Mouse (Mus musculus) cerebellum, adult 11 months (tissue): ENCODE data around the gene Mmp2.
"Not testable (repeated sequence)": the region's sequence is repeated elsewhere in the genome, so short reads cannot be mapped to it uniquely, and the experiment has no call there.

Experiments
- DNase-seq: peaks from one replicate; pipeline ENCODE4 v3.0.0; 2022

The Mmp2 gene

DNA sequence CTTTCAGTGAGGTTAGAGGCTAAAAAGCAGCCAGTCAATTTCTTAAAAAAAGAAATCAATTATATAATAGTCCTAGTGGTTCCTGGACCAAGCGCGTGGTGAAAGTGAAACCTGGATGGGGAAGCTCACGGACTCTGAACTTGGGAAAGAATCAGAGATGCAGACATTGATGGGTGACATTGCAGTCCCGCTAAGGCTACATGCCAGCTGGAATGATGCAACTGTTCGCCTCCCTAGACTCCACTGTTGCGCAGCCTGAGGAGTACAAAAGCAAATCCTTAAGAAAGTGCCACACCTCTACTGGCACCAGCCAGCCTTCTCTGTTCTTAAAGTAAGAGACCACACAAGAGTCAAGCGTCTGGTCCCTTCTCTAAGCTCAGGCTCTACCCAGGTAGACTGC lies 12.8 kb downstream of the Mmp2 start:
- DNase-seq = no peak

DNA sequence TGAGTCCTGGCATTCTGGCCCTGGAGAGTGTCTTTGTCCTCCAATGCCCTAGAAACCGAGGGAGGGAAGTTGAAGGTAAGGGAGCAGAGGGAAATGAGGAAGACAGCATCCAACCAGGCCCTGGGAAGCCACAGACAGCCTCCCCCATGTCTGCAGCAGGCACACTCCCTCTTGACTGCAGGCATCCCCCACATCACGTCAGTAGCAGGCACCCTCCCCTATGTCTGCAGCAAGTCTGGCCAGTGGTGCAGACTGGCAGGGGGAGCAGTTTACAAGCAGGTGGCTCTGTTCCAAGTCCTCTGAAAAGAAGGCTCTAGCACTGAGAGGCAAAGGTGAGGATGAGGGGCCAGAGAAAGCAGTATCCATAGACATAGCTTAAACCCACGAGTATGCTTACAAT lies 19.6 kb downstream of the Mmp2 start:
- DNase-seq = no peak

DNA sequence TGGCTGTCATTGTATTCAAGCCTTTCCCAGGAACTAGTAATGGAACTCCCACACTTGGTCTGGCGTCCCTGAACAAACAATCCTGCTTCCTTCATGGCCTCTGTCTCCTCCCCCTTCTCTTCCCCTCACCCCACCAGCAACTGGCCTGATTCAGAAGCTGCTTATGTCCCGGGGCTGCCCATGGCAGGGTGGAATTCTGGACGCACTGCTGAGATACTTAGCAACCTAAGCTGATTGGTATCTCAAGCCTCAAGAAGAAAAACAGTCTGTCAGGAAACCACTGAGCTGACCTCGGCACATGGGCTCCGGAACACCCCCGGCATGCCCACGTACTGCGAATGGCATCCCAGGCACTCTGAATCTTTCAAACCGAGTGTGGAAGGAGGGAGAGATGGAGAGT lies 20.2 kb downstream of the Mmp2 start:
- no peak for DNase-seq

DNA sequence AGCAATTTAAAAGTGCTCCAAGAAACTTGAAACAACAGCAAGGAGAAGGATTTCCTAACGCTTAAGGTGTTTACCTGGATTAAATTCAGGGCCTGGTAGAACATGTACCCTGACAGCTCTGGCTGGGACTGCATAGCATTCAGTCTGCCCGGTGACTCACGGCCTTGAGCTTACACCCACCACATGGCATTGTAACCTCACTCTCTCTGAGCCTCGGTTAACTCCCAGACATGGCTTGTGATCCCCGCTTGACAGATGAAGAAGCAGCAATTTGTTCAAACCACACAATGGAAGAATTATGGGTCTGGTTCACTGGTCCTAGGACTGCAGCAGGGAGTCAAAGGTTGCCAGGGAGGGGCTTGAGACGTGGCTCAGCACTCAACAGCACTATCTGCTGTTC lies 22.2 kb downstream of the Mmp2 start:
- DNase-seq = no peak

DNA sequence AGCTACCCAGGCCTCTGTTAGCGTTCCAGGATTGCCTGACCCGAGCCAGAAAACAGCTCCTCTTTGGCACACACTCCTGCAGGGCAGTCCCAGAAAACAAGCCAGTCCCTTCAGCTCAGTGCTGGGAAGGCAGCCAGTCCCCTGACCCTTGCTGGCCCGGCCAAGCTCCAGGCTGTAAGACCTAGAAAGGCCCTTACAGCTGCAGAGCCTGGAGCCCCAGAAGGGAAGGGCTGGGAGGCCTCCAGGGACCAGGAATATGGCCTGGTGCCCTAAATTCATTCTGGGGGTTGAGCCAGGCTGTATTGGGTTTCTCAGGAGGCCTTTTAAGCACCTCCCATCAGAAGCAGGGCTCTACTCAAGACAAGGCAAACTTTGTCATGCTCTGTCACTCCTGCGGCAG lies 23.1 kb downstream of the Mmp2 start:
- peak; percentile 30 for DNase-seq

DNA sequence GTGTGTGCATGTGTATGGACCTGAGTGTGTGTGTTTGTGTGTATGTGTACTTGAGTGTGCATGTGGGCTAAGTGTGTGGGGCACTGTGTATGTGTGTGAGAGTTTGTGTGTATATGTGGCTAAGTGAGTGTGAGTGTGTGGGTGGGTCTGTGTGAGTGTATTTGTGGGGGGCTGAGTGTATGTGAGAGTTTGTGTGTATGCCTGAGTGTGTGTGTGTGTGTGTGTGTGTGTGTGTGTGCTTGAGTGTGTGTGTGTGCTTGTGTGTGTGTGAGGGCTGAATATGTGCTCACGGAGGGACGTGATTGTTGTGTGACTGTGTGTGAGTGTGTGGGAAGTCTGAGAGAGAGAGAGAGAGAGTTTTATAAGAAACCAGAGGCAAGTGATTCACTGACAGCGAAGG lies 24.3 kb downstream of the Mmp2 start:
- DNase-seq = no peak

DNA sequence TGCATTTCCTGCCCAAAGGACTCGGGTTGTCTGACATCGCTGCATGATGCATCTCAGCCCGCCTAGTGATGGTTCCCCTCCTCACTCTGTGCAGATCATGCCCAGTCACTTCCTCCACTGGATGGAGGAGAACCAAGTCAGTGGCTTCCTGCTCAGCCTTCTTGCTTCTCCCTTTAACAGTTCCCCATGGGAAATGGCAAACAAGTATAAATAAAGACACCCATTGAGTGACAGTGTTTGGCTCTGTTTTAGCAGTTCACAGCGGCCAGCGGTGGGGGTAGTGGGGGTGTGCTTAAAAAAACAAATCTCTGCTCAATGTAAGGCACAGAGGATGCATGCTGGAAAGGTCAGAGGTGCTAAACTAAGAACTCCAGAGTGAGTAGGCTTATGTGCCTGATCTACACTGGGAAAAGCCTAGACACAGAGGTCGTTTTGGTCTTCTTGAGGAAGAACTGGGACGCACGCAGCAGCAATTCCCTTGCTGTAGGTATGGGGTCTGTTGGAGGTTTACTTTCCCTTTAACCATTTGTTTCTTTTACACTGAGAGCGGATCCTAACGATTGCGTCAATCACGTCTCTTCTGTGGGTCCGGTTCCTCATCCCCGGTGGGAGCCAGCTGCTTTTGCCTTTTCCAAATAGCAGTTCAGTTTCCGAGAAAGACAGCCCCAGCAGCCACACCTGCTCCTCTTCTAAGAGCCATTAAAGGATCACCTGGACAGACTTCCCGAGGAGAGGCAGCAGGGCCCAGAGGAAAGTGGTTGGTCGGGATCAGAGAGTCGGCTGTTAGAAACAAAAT lies 26.3 kb downstream of the Mmp2 start:
- DNase-seq = no peak

DNA sequence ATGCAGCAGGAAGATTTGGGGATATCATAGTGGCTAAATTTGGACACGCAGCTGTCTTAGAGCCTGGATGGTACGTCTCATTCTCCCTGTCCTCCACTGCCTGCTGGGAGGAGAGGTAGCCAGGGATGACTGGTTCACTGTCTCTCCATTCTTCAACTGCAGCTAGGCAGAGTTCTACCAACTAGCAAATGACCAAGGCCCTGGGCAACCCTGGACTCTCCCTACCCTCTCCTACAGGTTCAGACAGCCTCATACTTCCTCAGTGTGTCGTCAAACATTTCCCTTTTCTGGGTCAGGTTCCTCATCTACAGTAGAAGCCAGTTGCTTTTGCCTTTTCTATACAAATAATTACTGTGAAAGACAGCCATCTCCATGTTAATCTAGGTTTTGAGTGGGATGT lies 27.6 kb downstream of the Mmp2 start:
- DNase-seq = no peak

DNA sequence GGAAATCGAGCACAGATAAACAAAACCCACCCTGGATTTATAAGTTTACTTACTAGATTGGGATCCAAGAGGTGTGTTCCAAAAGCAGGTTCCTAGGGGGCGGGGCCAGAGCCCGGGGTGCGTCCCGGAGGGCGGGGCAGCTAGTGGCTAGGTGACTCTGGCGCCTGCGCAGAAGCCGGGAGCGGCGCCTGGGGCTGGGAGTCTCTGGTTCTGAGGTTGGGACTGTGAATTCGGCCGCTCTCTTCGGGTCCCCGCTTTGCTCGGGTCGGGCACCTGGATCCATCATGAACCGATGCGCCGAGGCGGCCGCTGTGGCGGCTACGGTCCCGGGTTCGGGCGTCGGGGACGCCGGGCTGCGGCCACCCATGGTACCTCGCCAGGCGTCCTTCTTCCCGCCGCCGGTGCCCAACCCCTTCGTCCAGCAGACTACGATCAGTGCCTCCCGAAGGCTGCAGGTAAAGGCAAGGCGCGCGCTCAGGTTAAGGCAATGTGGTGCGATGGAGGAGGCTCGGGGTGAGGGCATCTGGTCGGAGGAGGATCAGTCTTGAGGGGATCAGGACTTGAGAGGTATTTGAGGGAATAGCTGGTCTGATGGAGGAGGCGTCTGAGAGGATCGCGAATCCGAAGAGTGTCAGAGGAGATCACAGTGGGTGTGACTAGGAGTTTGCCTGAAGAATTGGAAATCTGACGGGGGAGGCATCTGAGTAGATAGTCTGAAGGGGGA lies 28.2 kb downstream of the Mmp2 start, which contains the start of gene Lpcat2:
Gene Lpcat2, plus strand, starts transcription at position 169 of the 724 bp plus-strand sequence.
- no peak for DNase-seq

DNA sequence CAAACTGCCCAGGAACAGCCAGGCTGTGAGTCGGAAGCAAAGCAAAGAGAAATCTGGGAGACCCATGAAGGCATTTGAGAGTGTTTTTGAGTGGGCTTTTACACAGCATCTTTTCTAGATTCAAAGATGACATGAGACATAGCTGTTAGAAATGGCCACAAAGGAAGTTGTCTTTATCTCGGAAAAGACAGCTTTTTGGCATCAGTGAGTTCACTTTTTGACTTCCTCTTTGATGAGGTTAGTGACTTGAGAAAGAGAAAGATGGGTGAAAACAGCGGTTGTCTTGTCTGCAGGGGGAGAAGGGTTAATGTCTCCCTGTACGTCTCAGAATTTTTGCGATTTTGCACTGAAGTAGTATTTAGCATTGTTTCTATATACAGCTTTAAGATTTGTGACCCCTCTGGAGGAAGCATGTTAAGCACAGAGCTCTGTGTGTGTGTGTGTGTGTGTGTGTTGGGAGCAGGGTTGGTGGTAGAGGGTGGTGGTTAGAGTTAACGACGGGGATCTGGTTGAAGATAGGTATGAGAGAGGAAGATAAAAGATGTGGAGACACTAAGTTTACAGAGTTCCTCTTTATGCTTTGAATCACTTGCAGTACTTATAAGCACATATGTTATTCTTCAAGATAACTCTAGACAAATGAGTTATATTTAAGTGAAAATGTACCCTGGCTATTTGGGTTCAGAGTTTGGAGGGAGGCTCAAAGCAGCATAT lies 29.3 kb downstream of the Mmp2 start:
- DNase-seq = no peak

DNA sequence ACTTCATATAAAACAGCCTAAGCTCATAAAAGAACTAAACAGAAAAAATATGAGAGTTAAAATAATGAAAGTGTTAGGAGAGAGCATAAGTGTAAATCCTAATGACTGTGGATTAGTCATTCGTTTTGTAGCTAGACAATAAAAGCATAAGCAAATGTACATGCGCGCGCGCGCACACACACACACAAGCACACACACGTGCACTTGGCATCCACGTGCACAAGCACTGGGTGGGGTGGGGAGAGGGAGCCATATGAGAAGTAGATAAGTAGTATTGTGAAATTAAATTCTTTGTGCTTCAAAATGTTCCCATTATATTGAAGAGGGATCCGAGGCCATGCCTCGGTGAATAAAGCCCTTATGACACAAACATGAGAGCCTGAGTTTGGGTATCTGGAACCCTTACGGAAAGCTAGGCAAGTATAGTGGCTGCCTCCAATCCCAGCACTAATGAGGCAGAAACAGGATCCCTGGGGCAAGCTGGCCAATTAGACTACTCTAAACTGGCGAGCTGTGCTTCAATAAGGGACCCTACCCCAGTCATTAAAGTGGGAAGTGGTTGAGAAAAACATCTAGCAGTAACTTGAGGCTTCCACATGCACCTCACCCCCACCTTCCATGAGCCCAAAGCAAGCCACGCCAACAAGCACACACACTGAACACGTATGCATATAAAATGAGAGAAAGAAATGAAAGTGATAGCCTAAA lies 31.5 kb downstream of the Mmp2 start:
- DNase-seq = no peak

DNA sequence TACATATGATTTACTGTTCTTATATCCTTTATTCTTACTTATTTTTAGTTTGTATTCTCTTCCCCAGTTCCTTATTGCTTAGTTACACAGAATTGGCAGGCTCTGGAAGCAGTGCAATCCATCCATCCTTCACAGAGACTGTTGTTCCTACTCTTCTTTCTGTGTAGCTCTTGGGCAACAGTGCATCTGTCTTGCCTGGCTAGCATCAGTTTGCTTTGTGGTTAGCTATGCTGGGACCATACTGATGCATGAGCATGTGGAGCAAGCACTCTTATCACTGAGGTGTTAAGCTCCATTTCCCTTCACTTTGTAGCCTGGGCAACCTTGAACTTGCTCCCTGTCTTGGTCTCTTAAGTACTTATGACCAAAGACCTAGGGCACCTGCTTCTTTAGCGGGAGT lies 34.9 kb downstream of the Mmp2 start:
- no peak for DNase-seq

DNA sequence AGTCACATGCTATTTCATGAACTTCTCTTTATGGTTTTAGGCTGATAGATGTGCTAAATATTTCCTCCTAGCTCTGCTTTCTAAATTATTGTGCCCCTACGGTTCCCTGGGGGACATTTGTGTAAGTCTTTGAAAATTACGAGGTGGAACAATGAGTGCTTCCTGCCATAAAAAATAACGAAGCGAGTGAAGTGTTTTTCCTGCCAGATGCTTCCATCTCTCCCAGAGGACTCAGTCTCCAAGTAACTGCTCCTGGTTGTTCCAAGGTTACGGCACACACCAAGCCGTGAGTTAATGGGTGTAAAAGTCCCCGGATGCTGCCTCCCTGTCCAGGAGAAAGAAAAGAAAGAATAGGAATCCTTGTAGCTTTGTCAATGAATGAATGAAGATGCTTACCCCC lies 43.2 kb downstream of the Mmp2 start:
- DNase-seq = no peak

DNA sequence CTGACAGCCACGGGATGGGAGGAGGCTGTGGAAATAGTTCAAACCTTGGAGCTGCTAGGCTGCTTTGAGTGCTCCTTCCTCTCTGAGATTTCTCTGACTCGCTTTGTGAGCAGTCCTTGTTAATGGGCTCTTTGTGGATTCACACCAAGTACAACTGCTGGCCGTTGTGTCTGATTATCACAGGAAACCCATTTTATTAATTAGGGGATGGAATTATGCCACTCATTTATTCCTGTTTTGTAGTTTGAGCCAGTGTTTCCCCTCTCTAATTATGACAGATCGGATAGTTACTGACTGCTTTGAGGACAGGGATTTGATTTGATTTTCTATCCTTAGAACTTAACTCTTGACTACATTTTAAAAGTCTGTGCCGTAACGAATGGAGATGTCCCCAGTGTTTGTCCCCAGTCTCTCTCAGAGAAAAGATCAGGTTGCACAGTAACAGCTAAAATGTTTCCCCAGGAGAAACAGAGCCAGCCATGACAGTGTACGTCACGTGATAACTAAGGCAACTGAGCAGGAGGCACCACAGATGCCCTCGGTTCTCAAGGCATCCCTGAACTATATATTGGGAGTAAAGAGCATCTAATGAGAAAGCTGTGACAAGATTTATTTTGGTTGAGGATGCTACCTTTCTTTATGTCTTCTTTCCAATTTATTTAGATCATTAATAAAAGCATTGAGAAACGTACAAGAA lies 45.1 kb downstream of the Mmp2 start:
- no peak for DNase-seq

DNA sequence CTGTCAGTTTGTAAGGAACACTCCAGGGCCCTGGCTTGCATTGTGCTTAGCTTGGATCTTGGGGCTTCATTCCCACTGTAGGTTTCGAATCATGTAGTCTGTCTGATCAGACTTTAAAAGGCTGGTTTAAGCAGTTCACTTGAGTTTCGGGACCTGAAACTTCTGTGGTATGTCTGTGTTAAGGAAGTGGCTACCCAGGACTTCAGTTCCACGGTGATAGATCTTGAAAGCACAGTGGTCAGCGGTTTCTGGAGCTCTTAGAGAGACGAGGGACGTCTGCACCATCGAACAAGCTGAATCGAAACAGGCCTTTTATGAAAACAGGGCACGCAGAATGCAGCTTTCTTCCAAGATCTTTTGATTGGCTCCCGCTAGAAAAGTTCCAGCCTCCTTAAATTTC lies 48.7 kb downstream of the Mmp2 start:
- no peak for DNase-seq

DNA sequence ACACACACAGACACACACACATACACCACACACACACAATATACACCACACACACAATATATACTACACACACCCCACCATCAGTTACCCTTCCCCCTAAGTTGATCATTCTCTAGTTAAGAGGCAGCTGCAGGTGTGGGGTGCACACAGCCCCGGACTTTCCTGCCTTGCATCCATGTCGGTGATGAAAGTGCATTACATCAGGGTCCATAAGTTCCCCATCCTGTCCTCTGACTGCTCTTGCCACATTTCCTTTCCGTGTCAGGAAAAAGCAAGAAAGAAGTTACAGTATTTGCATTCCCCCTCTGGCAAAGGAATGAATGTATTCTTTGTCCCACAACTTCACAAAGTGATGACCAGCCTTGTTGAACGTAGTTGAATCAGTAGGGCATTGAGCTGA lies 54.2 kb downstream of the Mmp2 start:
- no peak for DNase-seq

DNA sequence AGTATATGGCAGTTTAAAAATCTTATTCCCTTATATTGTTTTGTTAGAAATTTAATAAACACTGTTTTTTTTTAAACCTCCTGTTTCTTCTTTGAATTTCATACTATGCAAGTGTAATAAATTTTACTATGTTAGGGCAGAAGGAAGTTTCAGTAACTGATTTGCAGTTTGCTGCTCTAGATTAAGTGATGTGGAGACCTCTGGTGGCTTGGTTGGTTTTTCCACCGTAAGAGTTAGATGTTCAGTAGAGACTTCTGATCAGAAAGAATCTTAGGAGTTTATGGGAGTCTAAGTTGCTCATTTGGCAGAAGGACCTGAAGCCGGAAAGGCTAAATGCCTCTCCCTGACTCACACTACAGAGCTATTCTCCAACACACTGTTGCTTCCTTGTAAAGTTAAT lies 56.7 kb downstream of the Mmp2 start:
- DNase-seq = no peak

DNA sequence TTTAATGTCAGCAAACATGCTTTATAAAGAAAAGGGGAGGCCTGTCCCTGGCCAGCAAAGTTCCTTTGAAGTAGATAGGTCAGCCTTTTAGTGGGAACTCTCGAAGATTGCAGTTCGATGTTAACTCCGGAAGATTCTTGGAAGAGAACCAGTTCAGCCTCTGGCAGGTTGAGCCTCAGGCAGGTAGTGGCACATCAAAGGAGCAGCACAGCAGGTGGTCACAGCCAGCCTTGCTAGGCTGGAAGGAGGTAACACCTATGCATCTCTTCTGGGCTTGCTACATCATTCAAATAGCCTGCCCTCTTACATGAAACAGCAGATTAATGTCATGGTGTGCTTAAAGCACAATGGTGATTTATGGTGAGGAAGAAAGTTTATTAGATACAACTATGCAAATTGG lies 65.1 kb downstream of the Mmp2 start:
- not testable (repeated sequence) for DNase-seq

DNA sequence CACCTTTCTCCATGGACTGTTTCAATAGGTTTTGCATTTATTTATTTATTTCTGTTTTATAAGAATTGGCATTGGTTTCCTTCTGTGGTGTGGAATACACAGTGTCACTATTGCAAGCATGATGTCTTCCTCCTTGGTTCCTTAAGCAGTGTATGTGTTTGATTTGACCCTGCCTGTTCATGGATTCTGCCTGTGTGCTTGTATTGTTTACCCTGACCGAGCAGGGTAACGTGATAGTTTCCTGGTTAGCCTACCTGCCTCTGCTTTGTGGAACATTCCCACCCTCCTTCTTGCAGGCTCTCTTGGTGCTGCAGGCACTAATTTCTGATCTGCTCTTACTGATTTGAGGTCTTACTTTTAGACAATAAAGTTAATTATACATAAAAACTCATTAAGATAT lies 66.8 kb downstream of the Mmp2 start:
- no peak for DNase-seq

DNA sequence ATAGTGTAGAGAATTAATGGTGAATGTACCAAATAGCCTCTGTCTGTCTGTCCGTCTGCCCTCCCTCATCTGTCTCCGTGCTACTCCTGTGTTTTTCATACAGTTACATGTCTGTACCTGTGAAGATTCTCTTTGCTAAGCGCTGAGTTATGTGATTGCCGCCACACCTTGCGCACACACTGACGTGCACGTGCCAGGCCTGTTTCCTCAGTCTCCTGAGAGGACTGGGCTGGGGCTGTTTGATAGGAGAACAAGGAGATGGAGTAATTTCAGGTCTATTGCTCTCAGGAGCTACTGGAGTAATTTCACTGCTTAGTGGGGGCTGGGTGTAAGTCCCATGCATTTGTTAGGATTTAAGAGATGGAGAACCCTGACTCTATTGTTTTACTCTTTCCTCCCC lies 68.0 kb downstream of the Mmp2 start:
- no peak for DNase-seq

DNA sequence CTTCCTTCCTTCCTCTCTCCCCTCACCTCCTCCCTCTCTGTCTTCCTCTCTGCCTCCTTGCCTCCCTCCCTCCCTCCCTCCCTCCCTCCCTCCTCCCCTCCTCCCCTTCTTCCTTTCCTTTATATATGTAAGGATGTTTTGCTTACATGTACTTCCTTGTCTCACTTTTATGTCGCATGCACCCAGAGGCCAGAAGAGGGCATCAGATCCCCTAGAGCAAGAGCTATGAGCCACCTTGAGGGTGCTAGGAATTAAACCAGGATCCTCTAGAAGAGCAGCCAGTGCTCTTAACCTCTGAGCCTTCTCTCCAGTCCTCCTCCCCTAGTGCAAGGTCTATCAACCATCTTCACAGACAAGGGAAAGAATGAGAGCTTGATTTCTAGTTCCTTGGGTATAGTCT lies 69.0 kb downstream of the Mmp2 start:
- no peak for DNase-seq

DNA sequence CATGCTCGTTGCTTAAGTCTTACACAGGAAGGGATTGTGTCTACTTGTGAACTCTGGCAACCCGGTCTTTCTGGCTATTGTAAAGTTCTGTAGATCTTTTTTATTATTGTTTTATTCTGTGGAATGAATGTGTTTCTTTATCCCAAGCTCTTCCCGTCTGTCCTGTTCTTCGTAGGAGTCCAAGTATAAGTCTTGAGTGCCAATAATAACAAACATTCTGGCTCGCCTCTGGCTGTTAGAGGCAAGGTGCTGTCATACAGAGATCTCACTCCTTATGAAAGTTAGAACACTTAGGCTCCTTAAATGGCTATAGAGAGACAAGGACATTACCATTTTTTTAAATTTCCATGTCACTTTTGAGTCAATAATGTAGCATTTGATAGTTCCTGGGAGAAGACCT lies 69.5 kb downstream of the Mmp2 start:
- no peak for DNase-seq

DNA sequence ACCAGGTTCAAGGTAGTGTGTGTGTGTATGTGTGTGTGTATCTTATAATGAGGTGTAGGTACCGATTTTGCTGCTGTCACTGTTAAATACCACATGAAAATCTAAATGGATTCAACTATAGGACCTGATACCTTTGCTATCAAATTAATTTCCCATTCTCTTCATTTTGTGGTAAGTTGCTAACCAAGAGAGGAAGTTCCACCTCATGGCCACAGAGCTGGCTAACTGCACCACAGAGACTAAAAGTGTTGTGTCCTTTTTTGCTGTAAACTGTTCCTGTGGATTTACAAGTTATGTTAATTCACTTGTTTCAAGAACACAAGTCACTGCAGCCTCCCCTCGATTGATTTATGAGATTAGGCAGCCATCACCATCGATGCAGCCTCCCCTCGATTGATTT lies 70.7 kb downstream of the Mmp2 start:
- no peak for DNase-seq
